Mouse (Mus musculus): Measurements from ENCODE around the gene Tff1.
A peak's percentile ranks its signal among the peaks of the same experiment; 100 is the strongest.

Tff1 gene

DNA sequence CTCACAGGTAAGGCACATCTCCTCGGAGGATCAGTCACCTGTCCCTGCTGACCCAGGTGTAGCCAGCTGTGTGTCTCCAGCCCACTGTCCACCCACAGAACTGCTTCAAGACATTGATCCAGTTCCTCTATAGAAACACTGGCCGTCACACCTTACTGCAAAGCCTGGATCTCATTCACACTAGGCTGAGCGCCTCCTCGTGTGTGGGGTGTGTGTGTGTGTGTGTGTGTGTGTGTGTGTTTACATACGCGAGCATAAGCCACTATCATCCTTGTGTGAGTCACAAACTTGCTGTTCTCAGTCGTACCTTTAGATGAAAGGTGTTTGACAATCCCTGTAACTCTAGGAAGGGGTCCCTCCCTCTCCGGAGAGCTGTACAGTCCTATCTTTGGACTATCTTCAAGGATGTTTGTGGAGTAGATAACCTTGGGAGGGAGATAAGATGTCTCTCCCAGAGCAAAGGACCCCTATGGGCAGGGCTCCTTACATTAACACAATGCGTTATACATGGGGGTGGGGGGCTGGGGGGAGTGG, 12.0 kb downstream of the Tff1 start:
- DNase-seq (ENCODE audit: low spot score in 2 of 2): no peak

DNA sequence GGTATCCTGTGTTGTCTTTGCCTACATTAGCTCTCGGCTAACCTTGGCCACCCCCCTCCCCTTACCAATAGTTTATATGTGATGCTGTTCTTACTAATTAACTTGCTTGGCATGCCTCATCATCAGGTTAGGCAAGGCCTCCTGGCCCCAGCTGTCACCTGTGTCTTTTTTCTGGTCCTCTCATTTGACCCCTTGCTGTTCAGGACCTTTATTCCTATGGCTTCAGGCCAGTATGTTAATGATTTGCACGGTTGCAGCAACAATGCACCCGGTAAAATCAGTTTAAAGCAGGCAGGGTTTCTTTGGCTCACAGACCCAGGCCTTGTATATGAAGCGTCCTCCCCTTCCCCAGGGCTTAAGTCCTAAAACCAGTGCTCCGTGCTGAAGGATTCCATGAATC, 12.6 kb downstream of the Tff1 start:
- DNase-seq (ENCODE audit: low spot score in 2 of 2): no peak

DNA sequence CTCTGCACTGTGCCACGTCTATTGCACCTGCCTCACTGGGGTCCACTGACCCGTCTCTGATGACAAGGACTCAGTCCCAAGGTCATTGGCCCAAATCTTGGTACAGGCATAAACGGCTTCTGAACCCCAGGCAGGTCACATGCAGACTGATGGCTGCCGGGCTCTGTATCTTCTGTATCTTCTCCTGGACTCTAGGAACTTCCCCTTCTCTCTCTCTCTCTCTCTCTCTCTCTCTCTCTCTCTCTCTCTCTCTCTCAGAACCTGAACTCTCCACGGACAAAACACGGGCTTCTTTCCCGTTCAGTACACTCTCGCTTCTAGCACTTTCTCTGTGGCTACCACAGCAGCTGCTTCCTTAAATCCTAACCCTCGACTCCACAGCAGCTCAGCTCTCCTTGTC, 19.1 kb downstream of the Tff1 start:
- no peak for DNase-seq (ENCODE audit: low spot score in 2 of 2)

DNA sequence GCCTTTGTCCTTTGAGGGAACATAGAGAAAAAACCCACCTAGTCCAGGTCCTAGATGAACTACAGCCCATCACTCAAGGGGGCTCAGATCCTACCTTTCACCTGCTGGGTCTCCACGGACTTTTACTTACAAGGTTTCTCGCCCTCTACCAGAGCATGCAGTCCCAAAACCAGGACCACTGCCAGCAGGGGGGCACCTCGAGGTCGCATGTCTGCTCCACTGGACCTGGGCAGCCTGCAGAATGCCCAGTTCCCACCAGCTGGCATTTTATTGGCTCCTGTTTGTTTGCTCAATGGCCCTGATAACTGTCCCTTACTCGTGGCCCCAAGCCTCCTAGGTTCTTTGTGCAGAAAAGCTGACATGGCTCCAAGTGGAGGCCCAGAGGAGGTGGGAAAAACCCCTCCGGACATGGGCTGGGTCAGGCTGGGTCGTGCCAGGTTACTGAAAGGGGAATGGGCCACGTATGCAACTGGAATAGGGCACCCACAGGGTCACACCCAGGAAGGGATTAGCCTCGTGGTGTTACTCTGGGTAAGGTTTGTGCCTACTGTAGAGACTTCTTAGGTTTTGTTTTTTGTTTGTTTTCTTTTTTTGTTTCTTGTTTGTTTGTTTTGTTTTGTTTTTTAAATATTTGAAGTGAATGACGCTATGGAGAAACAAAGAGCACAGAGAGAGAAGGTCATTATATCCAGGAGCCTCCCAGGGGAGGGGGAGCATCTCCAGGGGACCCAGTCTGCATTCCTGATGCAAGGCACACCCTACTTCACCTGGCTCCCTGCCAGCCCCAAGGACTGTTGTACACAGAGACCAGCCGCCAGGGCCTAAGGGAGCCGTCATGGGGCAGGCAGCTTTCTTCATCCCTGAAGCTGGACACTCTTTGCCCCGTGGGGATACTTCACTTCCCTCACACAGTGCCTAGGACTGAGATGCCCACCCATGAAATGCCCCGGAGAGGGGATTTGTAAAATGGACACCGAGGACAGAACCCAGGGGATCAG, 20.7 kb downstream of the Tff1 start, which contains the start of gene Tff2:
TSS of gene Tff2 (minus strand) at position 243 of the 998 bp plus-strand sequence.
- no peak for DNase-seq (ENCODE audit: low spot score in 2 of 2)

DNA sequence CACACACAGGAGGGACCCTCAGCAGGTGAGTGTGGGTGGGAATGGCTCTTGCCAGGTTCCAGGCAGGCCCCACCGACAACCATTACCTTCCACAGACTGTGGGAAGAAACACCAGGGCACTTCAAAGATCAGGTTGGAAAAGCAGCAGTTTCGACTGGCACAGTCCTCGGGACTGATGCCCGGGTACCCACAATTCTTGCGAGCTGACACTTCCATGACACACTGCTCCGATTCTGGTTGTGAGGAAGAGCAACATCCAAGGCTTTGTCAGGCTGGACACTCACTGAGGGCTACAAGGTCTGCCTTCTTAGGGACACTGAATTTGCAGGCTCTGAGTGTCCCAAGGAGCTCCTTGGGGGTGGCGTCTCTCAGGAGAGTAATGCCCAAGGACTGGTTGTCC, 23.0 kb downstream of the Tff1 start:
- no peak for DNase-seq (ENCODE audit: low spot score in 2 of 2)

DNA sequence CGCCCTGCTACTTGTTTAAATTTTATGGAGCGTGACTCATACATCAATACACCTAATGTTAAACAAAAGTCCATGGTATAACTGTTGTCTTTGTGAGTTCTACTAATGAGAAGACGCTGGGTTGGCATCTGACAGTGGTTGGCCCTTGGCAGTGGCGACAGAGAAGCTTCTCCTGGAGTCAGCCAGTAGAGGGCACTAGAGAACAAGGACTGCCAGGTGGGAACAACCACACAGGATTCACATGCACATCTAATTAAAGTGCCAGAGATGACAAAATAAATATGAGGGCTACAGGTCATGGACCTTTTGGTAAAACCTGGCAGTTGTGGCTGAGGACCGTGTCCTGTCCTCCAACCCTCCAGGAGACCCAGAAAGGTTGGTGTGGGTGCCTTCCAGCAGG, 26.7 kb downstream of the Tff1 start:
- DNase-seq (ENCODE audit: low spot score in 2 of 2): peak; percentile 49 to 53

DNA sequence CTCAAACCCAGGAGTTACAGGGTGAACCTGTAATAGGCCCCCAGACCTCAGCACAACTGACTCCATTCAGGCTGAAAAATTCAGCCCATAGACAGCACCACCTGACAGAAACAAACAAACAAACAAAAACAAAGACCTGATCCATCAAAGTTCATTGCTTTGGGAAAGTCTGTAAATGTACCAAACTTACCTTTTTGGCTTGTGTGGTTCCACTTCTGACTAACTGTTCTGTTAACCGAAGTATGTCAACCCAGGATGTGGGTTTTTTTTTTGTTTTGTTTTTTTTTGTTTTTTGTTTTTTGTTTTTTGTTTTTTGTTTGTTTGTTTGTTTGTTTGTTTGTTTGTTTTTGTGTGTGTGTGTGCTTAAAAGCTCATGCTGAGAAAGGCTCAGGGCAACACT, 28.3 kb downstream of the Tff1 start:
- no peak for DNase-seq (ENCODE audit: low spot score in 2 of 2)

DNA sequence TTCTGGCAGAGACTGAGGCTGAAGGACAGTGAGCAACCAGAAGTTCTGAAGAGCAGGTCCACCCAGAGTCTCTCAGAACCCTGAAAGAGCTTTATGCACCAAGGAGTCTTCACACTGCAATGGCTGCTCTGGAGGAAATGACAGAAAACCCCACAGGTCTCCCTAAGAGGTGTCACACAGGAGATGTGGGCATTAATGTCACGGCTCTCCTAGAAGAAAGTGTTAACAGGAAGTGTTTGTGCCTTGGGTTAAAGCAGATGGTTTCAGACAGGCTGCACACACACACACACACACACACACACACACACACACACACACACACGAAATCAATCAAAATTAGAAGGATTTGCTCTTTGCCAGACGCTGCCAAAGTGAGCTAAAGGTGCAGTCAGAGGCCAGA, 28.8 kb downstream of the Tff1 start:
- DNase-seq (ENCODE audit: low spot score in 2 of 2): no peak

- no peak for DNase-seq (ENCODE audit: low spot score in 2 of 2)
Measured at GRCm38 (mm10) chr17:31134913-31135312, 30.2 kb downstream of the Tff1 start.

GRCm38 (mm10) chr17:31133776-31134175, 31.3 kb downstream of the Tff1 start:
- no peak for DNase-seq (ENCODE audit: low spot score in 2 of 2)

DNA sequence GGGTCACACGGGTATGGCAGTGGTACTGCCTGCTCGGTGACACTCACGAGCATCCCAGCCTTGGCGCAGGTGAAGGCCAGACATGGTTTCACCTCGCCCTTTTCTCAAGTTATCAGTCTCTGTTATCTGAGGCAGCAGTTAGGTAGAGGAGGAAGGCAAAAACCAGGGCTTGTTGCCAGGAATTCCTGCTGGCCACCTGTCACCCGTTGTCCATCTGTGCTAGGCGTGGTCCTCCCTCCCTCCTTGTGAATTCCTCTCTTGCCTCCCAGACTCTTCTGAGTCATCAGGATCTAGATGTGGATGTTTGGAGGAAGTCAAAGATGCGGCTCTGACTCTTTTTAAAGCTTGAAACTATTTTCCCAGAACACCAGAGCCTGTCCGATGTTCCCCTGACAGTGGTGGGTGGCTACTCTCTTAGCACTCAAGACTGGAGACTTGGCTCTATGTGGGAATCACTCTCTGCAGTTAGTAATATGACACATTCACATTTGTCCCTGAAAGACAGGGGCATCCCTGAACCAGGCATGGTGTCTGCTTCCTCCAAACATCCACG, 33.7 kb downstream of the Tff1 start:
- no peak for DNase-seq (ENCODE audit: low spot score in 2 of 2)

GRCm38 (mm10) chr17:31129452-31129851, 35.6 kb downstream of the Tff1 start, which contains the start of gene Tff3:
Tff3 (minus strand) TSS chr17:31129646.
- no peak for DNase-seq (ENCODE audit: low spot score in 2 of 2)

- DNase-seq (ENCODE audit: low spot score in 2 of 2): no peak
Measured at GRCm38 (mm10) chr17:31128708-31129318, 36.3 kb downstream of the Tff1 start.

DNA sequence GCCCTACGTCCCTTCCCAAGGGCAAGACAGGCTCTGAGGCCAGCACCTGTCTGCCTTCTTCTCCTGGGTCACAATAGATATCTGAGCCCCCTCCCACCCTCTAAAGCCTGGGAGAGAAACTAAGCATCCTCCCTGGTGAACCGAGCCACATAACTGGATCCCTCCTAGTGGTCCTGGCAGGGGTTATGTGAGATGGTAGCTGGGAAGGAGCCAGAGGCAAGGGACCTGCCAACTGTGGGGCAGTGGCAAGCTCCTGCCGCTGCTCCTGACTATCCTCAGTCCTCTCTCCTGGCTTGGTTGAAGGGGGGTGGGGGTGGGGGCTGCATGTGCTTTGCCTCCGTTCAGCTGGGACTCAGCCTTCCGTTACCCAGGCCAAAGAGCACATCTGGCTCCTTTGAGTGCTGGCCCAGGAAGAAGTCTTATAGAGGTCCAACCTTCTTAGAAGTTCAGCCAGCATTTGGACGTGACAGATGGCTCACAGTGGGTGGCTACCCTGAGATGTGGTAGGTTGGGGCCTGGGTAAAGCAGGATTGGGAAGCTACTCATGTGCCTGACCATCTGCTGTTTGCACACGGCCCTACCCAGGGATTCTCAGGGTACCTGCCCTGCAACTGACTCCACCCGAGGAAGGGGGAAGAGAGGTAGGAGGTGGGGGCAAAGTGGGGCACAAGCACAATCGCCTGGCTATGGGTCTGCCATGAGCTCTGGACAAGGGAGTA, 39.4 kb downstream of the Tff1 start:
- DNase-seq (ENCODE audit: low spot score in 2 of 2): no peak

DNA sequence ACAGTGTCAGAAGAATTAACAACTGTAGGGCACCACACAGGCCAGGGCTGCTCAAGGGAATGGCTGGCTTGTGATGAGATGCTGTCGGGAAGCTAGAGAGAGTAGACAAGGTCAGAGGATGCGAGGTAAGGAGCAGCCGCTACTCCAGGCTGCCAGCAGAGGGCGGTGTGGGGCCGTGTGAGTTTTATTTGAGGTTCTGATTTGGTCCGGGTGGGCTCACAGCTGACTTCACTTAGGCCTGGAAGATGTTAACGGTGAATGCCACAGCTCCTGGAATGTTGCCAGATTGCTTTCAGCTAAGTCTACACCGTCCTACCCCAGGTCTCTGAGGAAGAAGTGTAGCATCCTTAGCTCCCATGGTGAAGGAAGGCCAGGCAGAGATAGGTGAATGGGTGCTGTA, 43.1 kb downstream of the Tff1 start:
- no peak for DNase-seq (ENCODE audit: low spot score in 2 of 2)

DNA sequence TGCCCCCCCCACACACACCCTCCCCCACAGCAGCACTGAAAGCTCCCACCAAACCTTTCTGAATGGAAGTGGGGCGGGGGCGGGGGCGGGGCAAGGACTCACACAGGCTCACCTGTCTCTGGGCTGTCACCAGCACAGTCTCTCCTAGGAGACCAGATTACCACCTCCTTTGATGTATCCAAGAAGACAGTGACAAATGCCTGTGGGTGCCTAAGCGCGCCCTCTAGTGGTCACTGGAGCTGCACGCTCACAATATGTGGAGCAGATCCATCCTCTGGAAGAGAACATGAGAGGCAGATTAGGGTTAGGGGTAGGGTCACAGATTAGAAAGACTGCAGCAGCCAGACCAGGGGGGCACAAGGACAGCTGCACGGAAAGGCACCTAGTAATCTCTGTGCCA, 45.6 kb downstream of the Tff1 start:
- peak; percentile 66 to 67 for DNase-seq (ENCODE audit: low spot score in 2 of 2)

GRCm38 (mm10) chr17:31117946-31118345, 47.1 kb downstream of the Tff1 start:
- DNase-seq (ENCODE audit: low spot score in 2 of 2): no peak

DNA sequence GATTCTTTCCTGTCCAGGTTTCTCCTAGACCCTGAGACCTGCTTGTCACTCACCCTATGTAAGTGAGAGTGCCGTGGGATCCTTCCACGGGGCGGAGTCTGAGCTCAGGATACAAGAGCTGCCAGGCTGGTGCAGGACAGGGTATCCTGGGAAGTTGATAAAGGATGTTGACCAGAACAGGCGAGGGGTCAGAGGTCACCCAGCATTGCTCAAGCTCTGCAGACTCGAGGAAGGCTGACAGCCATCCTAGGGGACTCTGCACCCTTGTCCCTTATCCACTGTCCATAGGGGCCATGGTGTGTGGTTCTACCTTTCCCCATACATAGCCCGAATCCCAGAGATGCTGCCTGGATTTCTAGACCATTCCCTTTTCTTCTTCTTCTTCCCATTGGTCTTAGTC, 49.0 kb downstream of the Tff1 start:
- no peak for DNase-seq (ENCODE audit: low spot score in 2 of 2)

DNA sequence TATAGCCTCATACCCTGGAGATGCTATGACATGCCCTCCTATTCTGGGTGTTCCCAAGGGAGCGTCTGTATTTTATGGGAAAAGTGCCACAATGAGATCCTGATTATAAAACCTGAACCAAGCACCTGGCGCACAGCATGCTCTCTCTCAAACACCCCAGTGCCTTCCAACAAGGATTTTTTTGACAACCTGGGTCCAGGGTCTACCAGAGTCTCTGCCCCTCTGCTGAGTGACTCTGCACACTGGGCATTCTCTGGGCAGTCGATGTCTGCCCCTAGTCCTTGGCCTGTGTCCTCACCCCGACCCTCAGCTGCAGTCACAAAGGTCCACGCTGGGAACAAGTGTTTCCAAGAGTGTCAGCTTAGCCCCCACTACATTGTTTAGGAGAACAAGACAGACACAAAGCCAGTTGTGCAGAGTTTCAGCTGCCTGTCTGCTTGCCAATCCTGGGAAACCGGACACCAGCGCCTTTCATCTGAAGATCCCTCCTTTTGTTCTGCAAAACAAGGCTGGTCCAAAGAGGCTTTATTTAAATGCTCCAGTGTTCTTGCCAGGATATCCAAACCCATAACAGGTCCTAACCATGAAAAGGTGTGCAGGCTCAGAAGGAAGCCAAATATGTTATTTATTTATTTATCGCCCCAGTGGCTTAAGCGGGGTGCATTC, 51.8 kb downstream of the Tff1 start:
- no peak for DNase-seq (ENCODE audit: low spot score in 2 of 2)

All from urinary bladder, postnatal 36 days (tissue).